Mouse (Mus musculus): ENCODE measurements around the gene Phb2.

Phb2 gene

DNA sequence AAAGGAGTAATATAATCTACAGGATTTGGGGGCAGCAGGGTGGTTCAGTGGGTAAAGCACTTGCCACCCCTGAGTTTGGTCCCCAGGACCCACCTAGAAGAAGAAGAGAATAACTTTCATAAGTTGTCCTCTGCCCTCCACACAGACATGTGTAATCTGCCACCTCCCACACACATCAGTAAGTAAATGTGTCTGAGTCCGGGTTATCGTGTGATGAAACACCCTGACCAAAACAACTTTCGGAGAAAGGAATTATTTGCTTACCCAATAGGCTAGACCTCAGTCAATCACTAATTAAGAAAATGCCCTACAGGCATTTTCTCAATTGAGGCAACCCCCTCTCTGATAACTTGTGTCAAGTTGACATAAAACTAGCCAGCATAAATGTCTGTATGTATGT lies 21.6 kb upstream of the Phb2 start:
- DNase-seq (ENCODE audit: low read depth), result no peak

- DNase-seq (ENCODE audit: low read depth), result no peak
Measured at GRCm38 (mm10) chr6:124693243-124693981, 18.7 kb upstream of the Phb2 start.

- no peak for DNase-seq (ENCODE audit: low read depth)
Measured at GRCm38 (mm10) chr6:124694166-124694955, 17.8 kb upstream of the Phb2 start.

DNA sequence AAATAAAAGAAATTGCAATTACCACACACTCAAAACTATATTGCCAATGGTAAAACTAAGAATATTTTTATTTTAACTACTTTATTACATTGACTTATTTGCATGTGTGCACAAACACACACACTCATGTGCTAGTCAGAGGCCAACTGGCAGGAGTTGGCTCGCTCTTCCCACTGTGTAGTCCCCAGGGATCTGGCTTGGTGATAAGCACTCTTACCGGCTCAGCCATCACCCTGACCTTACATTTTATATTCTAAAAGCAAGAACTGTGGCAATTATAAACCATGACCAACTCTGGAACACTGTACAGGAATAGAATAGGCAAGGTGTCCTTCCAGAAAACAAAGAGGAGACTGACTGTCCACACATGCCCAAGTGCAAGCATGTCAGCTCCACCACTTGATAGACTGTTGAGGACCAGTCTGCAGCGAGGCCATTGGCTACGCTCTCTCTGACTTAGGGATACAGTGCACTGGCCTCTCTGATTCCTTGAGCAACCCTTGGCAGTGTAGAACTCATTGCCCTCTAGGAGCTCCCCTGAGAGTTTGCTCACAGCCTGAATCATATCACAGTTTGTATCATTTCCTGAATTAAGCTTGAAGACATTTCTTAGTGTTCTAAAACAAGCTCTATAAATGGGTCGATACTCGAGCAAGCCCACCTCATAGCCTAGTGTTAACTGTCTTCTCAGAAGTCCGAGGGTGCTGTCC lies 15.5 kb upstream of the Phb2 start:
- DNase-seq (ENCODE audit: low read depth), result no peak

GRCm38 (mm10) chr6:124698751-124699150 lies 13.4 kb upstream of the Phb2 start:
- DNase-seq (ENCODE audit: low read depth), result no peak

DNA sequence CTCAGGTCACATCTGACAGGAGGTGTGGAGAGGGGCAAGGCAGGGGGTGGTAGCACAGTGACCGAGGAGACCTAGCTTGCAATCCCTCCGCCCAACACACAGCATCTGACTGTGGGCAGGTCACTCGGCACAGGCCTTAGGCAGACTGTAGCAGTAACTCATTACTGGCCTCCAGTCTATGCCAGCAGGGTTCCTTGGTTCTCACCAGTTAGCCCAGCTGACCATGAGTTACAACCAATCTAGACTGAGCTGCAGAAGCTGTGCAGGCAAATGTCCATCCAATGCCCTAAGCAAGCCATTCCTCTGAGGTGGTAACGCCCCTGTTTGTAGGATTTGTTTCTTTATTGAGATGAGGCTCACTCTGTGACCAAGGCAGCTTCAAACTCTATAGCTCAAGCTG lies 12.8 kb upstream of the Phb2 start:
- DNase-seq (ENCODE audit: low read depth), result no peak

DNA sequence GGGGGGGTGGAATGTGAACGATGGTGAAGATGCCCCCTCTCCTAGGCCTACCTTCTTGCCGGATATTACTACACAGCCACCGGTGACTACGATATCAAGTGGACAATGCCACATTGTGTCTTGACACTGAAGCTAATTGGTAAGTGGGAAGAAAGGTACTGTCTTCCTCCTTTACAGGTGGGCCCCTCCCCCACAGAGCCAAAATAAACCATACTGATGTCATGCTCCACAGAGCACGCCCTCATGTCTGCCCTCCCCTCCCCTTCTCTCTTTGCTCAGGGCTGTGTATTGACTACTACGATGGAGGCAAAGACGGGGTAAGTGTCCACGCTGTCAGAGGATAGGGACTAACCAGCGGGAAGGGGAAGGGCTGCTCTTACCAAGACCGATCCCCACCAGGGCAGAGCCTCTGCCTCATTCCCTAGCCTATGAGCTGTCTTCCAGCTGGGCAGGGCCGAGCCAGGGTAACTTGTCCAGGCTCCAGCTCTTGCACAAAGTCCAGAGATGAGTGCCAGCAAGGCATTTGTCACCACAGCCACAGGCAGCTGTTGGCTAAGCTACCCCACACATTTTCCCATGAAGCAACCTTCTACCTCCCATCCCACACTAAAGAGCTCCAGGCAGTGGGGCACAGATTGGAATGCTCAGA lies 12.1 kb upstream of the Phb2 start:
- DNase-seq (ENCODE audit: low read depth), result peak; percentile 87

- no peak for DNase-seq (ENCODE audit: low read depth)
Measured at GRCm38 (mm10) chr6:124701338-124701737, 10.8 kb upstream of the Phb2 start.

GRCm38 (mm10) chr6:124702102-124702783 lies 9.9 kb upstream of the Phb2 start:
- DNase-seq (ENCODE audit: low read depth), result no peak

GRCm38 (mm10) chr6:124702784-124703103 lies 9.4 kb upstream of the Phb2 start:
- no peak for DNase-seq (ENCODE audit: low read depth)

DNA sequence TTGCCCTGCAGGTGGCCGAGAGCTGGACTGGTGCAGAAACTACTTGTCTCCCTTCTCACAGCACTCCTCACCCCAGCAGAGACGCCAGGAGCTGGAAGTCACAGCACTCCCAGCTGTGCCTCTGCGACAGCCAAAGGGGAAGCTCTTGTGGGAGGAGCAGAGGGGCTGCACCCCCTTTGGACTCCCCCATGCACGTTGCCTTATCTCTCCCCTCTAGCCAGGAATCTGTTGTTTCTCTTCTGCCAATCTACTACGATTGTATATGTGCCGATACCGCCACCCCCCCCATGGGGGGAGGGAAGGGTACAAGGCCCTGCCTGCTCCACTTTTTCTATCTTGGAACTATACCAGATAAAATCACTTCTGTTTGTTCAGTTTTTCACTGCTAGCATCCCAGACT lies 8.3 kb upstream of the Phb2 start:
- DNase-seq (ENCODE audit: low read depth), result no peak

GRCm38 (mm10) chr6:124704417-124704816 lies 7.7 kb upstream of the Phb2 start:
- DNase-seq (ENCODE audit: low read depth), result no peak

DNA sequence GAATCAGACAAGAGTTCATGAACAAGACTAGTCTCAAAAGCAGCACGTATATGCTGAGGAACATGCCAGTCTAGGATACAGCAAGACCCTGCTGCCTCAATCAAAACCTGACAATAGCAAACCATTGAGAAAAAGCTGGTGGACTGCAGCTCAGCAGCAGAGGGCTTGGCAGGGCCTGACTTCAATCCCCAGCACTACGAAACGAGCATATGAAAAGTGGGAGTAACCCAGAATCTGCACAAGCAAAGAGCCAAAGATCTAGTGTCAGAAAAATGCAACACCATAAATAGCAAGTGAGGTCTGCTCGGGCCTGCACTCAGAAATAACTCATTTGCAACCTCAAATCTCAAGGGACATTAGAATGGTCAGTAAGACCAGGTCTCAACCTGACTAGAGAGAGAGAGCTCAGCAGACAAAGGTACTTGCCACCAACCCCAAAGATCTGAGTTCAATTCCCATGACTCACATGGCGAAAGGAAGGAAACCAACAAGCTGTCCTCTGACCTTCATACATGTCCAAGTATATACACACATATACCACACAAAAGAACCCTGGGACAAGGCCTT lies 6.0 kb upstream of the Phb2 start:
- no peak for DNase-seq (ENCODE audit: low read depth)

GRCm38 (mm10) chr6:124708289-124708889 lies 3.7 kb upstream of the Phb2 start:
- DNase-seq (ENCODE audit: low read depth), result no peak

DNA sequence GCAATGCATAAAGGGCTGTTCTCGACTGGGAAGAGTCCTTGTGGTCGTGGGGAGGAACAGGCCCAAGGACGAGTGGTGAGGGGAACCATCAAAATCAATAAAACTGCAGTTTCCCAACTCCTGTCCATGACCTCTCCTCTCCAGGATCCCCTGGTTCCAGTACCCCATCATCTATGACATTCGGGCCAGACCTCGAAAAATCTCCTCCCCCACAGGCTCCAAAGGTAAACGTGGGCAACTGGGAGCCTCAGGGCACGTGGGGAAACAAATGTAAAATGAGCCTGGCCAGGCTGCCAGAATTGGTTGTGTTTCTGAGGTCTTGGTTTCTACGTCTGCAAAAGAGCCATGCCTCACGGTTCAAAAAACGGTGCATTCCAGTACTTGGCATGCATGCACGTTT lies 782 bp downstream of the Phb2 start:
- DNase-seq (ENCODE audit: low read depth), result no peak

- no peak for DNase-seq (ENCODE audit: low read depth)
Measured at GRCm38 (mm10) chr6:124716864-124717490, 4.8 kb downstream of the Phb2 start.

DNA sequence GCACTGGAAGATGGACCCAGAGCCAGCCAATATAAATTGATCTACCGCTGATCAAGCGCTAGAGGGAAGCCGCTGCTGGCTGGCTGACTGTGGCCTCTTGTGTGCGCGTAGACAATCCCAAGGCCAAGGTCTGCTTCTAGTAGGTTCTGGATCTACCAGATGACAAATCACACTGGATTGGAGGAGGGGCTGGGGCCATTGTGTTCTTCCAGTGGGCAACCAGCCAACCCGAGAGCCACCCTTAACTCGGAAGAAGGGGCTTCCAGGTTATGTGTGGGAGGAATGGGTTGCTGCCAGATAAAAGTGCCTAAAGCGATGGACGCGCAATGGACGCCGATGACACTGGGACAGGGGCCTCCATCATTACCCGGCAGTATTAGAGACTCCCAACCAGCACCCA lies 5.8 kb downstream of the Phb2 start:
- DNase-seq (ENCODE audit: low read depth), result no peak

GRCm38 (mm10) chr6:124718703-124719102 lies 6.6 kb downstream of the Phb2 start:
- DNase-seq (ENCODE audit: low read depth), result no peak

- DNase-seq (ENCODE audit: low read depth), result no peak
Measured at GRCm38 (mm10) chr6:124719354-124719978, 7.3 kb downstream of the Phb2 start.

DNA sequence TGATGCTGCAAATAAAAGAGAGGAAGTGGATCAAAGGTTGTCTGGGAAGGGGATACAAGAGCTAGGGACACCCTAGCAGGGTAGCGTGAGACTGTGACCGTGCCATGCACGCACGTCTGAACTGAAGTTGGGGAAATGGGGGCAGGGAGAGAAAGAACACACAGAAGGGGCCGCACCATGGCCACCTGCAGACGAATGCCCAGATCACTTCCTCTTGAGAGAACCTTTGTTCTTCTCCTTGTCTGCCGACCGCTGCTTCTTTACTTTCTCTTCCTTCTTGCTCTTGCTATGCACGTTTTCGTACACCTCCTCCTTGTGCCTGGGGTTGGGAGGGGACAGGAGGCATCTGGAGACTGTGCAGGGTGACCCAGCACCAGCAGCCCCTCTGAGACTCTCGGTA lies 8.8 kb downstream of the Phb2 start:
- no peak for DNase-seq (ENCODE audit: low read depth)
